Mouse (Mus musculus): ENCODE measurements around the gene Cd151. TPM values are rescaled to one million over a fixed set of nuclear protein-coding genes. Genes with fewer than 3 reads are reported as not detected.

Cd151 gene
- polyA plus RNA-seq, 1 experiment from 2014 or later = 36.4 TPM

- Histone ChIP-seq H3K4me2 (ENCODE audit: low read depth, low read length) (no peak overlapping the region), H3K9ac (ENCODE audit: low read length) (no peak overlapping the region), H3K36me3 (ENCODE audit: control insufficient read depth, insufficient read depth, low read length) (peaks cover 5% of the 10 kb centered on the region), H3K27ac (ENCODE audit: low read length) (no peak overlapping the region), H3K4me1 (replicated peaks; ENCODE audit: control insufficient read depth, insufficient read depth, low read length) (no peaks in the 10 kb centered on the region), H3K4me3 (ENCODE audit: low read length) (no peak overlapping the region), H3K27me3 (ENCODE audit: control insufficient read depth, insufficient read depth, low read depth, low read length) (no peaks in the 10 kb centered on the region), H3K9me3 (ENCODE audit: control insufficient read depth, low read length) (no peaks in the 10 kb centered on the region)
- 80% methylated on average over 2 of the region's 2 CpGs for WGBS
- ATAC-seq (ENCODE audit: low read depth) = no peak
Measured at GRCm38 (mm10) chr7:141495379-141495778, 28.2 kb downstream of the Cd151 start.

GRCm38 (mm10) chr7:141495940-141496339 is 28.7 kb downstream of the Cd151 start:
- H3K4me3 ChIP-seq (ENCODE audit: low read length) = no peak overlapping the region
- no peak overlapping the region for H3K4me2 ChIP-seq (ENCODE audit: low read depth, low read length)
- H3K27ac ChIP-seq (ENCODE audit: low read length) = no peak overlapping the region
- H3K9me3 ChIP-seq (ENCODE audit: control insufficient read depth, low read length) = no peaks in the 10 kb centered on the region
- peaks cover 5% of the 10 kb centered on the region for H3K36me3 ChIP-seq (ENCODE audit: control insufficient read depth, insufficient read depth, low read length)
- no peak overlapping the region for H3K9ac ChIP-seq (ENCODE audit: low read length)
- H3K27me3 ChIP-seq (ENCODE audit: control insufficient read depth, insufficient read depth, low read depth, low read length) = no peaks in the 10 kb centered on the region
- no peaks in the 10 kb centered on the region for H3K4me1 ChIP-seq (replicated peaks; ENCODE audit: control insufficient read depth, insufficient read depth, low read length)
- 78% methylated on average over 4 of the region's 4 CpGs for WGBS
- ATAC-seq (ENCODE audit: low read depth) = no peak

- H3K4me2 ChIP-seq (ENCODE audit: low read depth, low read length) = no peak overlapping the region
- H3K27ac ChIP-seq (ENCODE audit: low read length) = no peak overlapping the region
- no peak for ATAC-seq (ENCODE audit: low read depth)
- H3K4me1 ChIP-seq (replicated peaks; ENCODE audit: control insufficient read depth, insufficient read depth, low read length) = no peaks in the 10 kb centered on the region
- peaks cover 5% of the 10 kb centered on the region for H3K36me3 ChIP-seq (ENCODE audit: control insufficient read depth, insufficient read depth, low read length)
- WGBS = 90% methylated on average over 3 of the region's 3 CpGs
- no peak overlapping the region for H3K9ac ChIP-seq (ENCODE audit: low read length)
- no peaks in the 10 kb centered on the region for H3K27me3 ChIP-seq (ENCODE audit: control insufficient read depth, insufficient read depth, low read depth, low read length)
- H3K9me3 ChIP-seq (ENCODE audit: control insufficient read depth, low read length) = no peaks in the 10 kb centered on the region
- H3K4me3 ChIP-seq (ENCODE audit: low read length) = no peak overlapping the region
Measured at GRCm38 (mm10) chr7:141497600-141497999, 30.4 kb downstream of the Cd151 start.

- H3K9ac ChIP-seq (ENCODE audit: low read length) = no peak overlapping the region
- H3K9me3 ChIP-seq (ENCODE audit: control insufficient read depth, low read length) = no peaks in the 10 kb centered on the region
- no peaks in the 10 kb centered on the region for H3K4me1 ChIP-seq (replicated peaks; ENCODE audit: control insufficient read depth, insufficient read depth, low read length)
- H3K27me3 ChIP-seq (ENCODE audit: control insufficient read depth, insufficient read depth, low read depth, low read length) = no peaks in the 10 kb centered on the region
- 79% methylated on average over 7 of the region's 7 CpGs for WGBS
- H3K27ac ChIP-seq (ENCODE audit: low read length) = no peak overlapping the region
- H3K4me2 ChIP-seq (ENCODE audit: low read depth, low read length) = no peak overlapping the region
- no peak overlapping the region for H3K4me3 ChIP-seq (ENCODE audit: low read length)
- no peaks in the 10 kb centered on the region for H3K36me3 ChIP-seq (ENCODE audit: control insufficient read depth, insufficient read depth, low read length)
- ATAC-seq (ENCODE audit: low read depth) = no peak
Measured at GRCm38 (mm10) chr7:141501820-141502555, 34.8 kb downstream of the Cd151 start.

- WGBS = 94% methylated on average over 5 of the region's 5 CpGs
- Histone ChIP-seq H3K4me2 (ENCODE audit: low read depth, low read length) (no peak overlapping the region), H3K27me3 (ENCODE audit: control insufficient read depth, insufficient read depth, low read depth, low read length) (no peaks in the 10 kb centered on the region)
Measured at GRCm38 (mm10) chr7:141502556-141502905, 35.3 kb downstream of the Cd151 start.

GRCm38 (mm10) chr7:141506278-141506677 is 39.1 kb downstream of the Cd151 start:
- Histone ChIP-seq H3K27me3 (ENCODE audit: control insufficient read depth, insufficient read depth, low read depth, low read length) (no peaks in the 10 kb centered on the region), H3K4me3 (ENCODE audit: low read length) (no peak overlapping the region), H3K36me3 (ENCODE audit: control insufficient read depth, insufficient read depth, low read length) (no peaks in the 10 kb centered on the region), H3K9me3 (ENCODE audit: control insufficient read depth, low read length) (no peaks in the 10 kb centered on the region), H3K4me2 (ENCODE audit: low read depth, low read length) (no peak overlapping the region), H3K4me1 (replicated peaks; ENCODE audit: control insufficient read depth, insufficient read depth, low read length) (no peaks in the 10 kb centered on the region), H3K27ac (ENCODE audit: low read length) (no peak overlapping the region), H3K9ac (ENCODE audit: low read length) (no peak overlapping the region)
- no peak for ATAC-seq (ENCODE audit: low read depth)
- 70% methylated on average over 2 of the region's 2 CpGs for WGBS

More at GRCm38 (mm10) chr7:141502556-141502905, 35.3 kb downstream of the Cd151 start:
- no peak overlapping the region for H3K4me3 ChIP-seq (ENCODE audit: low read length)
- no peaks in the 10 kb centered on the region for H3K4me1 ChIP-seq (replicated peaks; ENCODE audit: control insufficient read depth, insufficient read depth, low read length)
- H3K9me3 ChIP-seq (ENCODE audit: control insufficient read depth, low read length) = no peaks in the 10 kb centered on the region
- no peak overlapping the region for H3K27ac ChIP-seq (ENCODE audit: low read length)
- ATAC-seq (ENCODE audit: low read depth) = no peak
- no peaks in the 10 kb centered on the region for H3K36me3 ChIP-seq (ENCODE audit: control insufficient read depth, insufficient read depth, low read length)
- no peak overlapping the region for H3K9ac ChIP-seq (ENCODE audit: low read length)

GRCm38 (mm10) chr7:141508160-141508559 is 41.0 kb downstream of the Cd151 start:
- H3K4me2 ChIP-seq (ENCODE audit: low read depth, low read length) = no peak overlapping the region
- no peak overlapping the region for H3K9ac ChIP-seq (ENCODE audit: low read length)
- H3K4me3 ChIP-seq (ENCODE audit: low read length) = no peak overlapping the region
- no peak for ATAC-seq (ENCODE audit: low read depth)
- H3K9me3 ChIP-seq (ENCODE audit: control insufficient read depth, low read length) = no peaks in the 10 kb centered on the region
- no peaks in the 10 kb centered on the region for H3K36me3 ChIP-seq (ENCODE audit: control insufficient read depth, insufficient read depth, low read length)
- no peak overlapping the region for H3K27ac ChIP-seq (ENCODE audit: low read length)
- no peaks in the 10 kb centered on the region for H3K4me1 ChIP-seq (replicated peaks; ENCODE audit: control insufficient read depth, insufficient read depth, low read length)
- H3K27me3 ChIP-seq (ENCODE audit: control insufficient read depth, insufficient read depth, low read depth, low read length) = no peaks in the 10 kb centered on the region

- Histone ChIP-seq H3K27ac (ENCODE audit: low read length) (no peak overlapping the region), H3K4me1 (replicated peaks; ENCODE audit: control insufficient read depth, insufficient read depth, low read length) (no peaks in the 10 kb centered on the region), H3K36me3 (ENCODE audit: control insufficient read depth, insufficient read depth, low read length) (no peaks in the 10 kb centered on the region; the same call in 1 of the 2 replicates), H3K27me3 (ENCODE audit: control insufficient read depth, insufficient read depth, low read depth, low read length) (no peaks in the 10 kb centered on the region), H3K9ac (ENCODE audit: low read length) (no peak overlapping the region), H3K4me3 (ENCODE audit: low read length) (no peak overlapping the region), H3K4me2 (ENCODE audit: low read depth, low read length) (no peak overlapping the region), H3K9me3 (ENCODE audit: control insufficient read depth, low read length) (no peaks in the 10 kb centered on the region)
- no peak for ATAC-seq (ENCODE audit: low read depth)
- 86% methylated on average over 5 of the region's 5 CpGs for WGBS
Measured at GRCm38 (mm10) chr7:141510196-141510595, 43.0 kb downstream of the Cd151 start.

GRCm38 (mm10) chr7:141510681-141511191 is 43.5 kb downstream of the Cd151 start:
- Histone ChIP-seq H3K27me3 (ENCODE audit: control insufficient read depth, insufficient read depth, low read depth, low read length) (no peaks in the 10 kb centered on the region), H3K36me3 (ENCODE audit: control insufficient read depth, insufficient read depth, low read length) (no peaks in the 10 kb centered on the region; the same call in 1 of the 2 replicates), H3K9ac (ENCODE audit: low read length) (no peak overlapping the region), H3K9me3 (ENCODE audit: control insufficient read depth, low read length) (no peaks in the 10 kb centered on the region), H3K4me2 (ENCODE audit: low read depth, low read length) (no peak overlapping the region), H3K27ac (ENCODE audit: low read length) (no peak overlapping the region), H3K4me3 (ENCODE audit: low read length) (no peak overlapping the region), H3K4me1 (replicated peaks; ENCODE audit: control insufficient read depth, insufficient read depth, low read length) (no peaks in the 10 kb centered on the region)
- no peak for ATAC-seq (ENCODE audit: low read depth)
- 67% methylated on average over 8 of the region's 8 CpGs for WGBS
